Comparison of ENCODE assay signal across 23 mouse cellular contexts in genomic region chr8:54255434-54255833, GRCm38 (mm10).
"Had no signal": no experiment of that assay in that cellular context is flagged by ENCODE, and none has a peak within 500 bp of the region (broad histone marks: within the 10 kb centered on the region; RNA-seq: fewer than 3 reads in every experiment).

No protein-coding gene starts in this region.

- H3K9ac ChIP-seq: heart, embryonic 12.5 days; hindbrain, embryonic 13.5 days; hindbrain, embryonic 15.5 days; kidney, embryonic 15.5 days; limb, embryonic 13.5 days; limb, embryonic 15.5 days; liver, embryonic 12.5 days had no signal

- H3K9me3 ChIP-seq: heart, embryonic 10.5 days; heart, embryonic 12.5 days; hindbrain, embryonic 13.5 days; hindbrain, embryonic 15.5 days; kidney, embryonic 15.5 days; limb, embryonic 13.5 days; limb, embryonic 15.5 days; liver, embryonic 12.5 days had no signal

- ATAC-seq: hindbrain, postnatal 0 days; intestine, embryonic 16.5 days; liver, embryonic 12.5 days had no signal

- DNase-seq: gastrocnemius, postnatal 14 days; heart, adult 18-20 months; heart, postnatal 10 days; heart, postnatal 4 days; kidney, adult 11 months; kidney, adult 2 months; kidney, adult 9 months; kidney, postnatal 14 days; kidney, postnatal 36 days; layer of hippocampus, adult 9-11 months; layer of hippocampus, postnatal 36 days; left cerebral cortex, postnatal 4 days had no signal

- H3K27ac ChIP-seq: heart, embryonic 10.5 days; hindbrain, embryonic 13.5 days; hindbrain, embryonic 15.5 days; hindbrain, postnatal 0 days; kidney, embryonic 15.5 days; kidney, postnatal 0 days; limb, embryonic 13.5 days; limb, embryonic 15.5 days; liver, embryonic 12.5 days had no signal

- H3K27me3 ChIP-seq: heart, embryonic 12.5 days; hindbrain, embryonic 13.5 days; hindbrain, embryonic 15.5 days; kidney, embryonic 15.5 days; limb, embryonic 13.5 days; limb, embryonic 15.5 days; liver, embryonic 12.5 days had no signal

- H3K4me3 ChIP-seq: heart, embryonic 10.5 days; heart, embryonic 12.5 days; hindbrain, embryonic 13.5 days; hindbrain, embryonic 15.5 days; kidney, embryonic 15.5 days; limb, embryonic 13.5 days; limb, embryonic 15.5 days; liver, embryonic 12.5 days had no signal

- H3K36me3 ChIP-seq: heart, embryonic 10.5 days; heart, embryonic 12.5 days; hindbrain, embryonic 13.5 days; hindbrain, embryonic 15.5 days; kidney, embryonic 15.5 days; limb, embryonic 13.5 days; limb, embryonic 15.5 days; liver, embryonic 12.5 days had no signal

- H3K4me2 ChIP-seq: heart, embryonic 12.5 days; hindbrain, embryonic 13.5 days; hindbrain, embryonic 15.5 days; kidney, embryonic 15.5 days; limb, embryonic 13.5 days; limb, embryonic 15.5 days; liver, embryonic 12.5 days had no signal

- H3K4me1 ChIP-seq: heart, embryonic 10.5 days; hindbrain, embryonic 13.5 days; hindbrain, embryonic 15.5 days; kidney, embryonic 15.5 days; limb, embryonic 13.5 days; limb, embryonic 15.5 days; liver, embryonic 12.5 days had no signal
